Mouse (Mus musculus) limb, embryonic 14.5 days (tissue): ENCODE measurements around the gene Bcdin3d. TPM values are rescaled to one million over a fixed set of nuclear protein-coding genes. Genes with fewer than 3 reads are reported as not detected.

Source experiments
- ATAC-seq: fragments of 200-750 bp; cut with Nextera tagmentation; 2 replicates; pipeline ENCODE4 v1.8.0; 2017; ENCODE audit warnings: low read depth, moderate number of reproducible peaks, moderate TSS enrichment; ENCODE audit not compliant: low FRiP score
- DNase-seq: peaks from one replicate; pipeline ENCODE4 v3.0.0-alpha.2; 2015; ENCODE audit warnings: low spot score
- H3K27ac ChIP-seq: fragments of 300-500 bp; sonication (generic); replicated peaks from 2 replicates; pipeline ENCODE4 v1.5.1; 2014; ENCODE audit warnings: low read depth, mild to moderate bottlenecking, low read length, moderate library complexity, mixed read lengths
- H3K27me3 ChIP-seq: fragments of 300-500 bp; sonication (generic); 2 replicates; pipeline ENCODE4 v1.6.1; 2014; ENCODE audit warnings: low read length, mixed read lengths; ENCODE audit not compliant: control insufficient read depth, insufficient read depth
- H3K36me3 ChIP-seq: fragments of 300-500 bp; sonication (generic); 2 replicates; pipeline ENCODE4 v1.6.1; 2014; ENCODE audit warnings: mild to moderate bottlenecking, low read length, moderate library complexity, mixed read lengths; ENCODE audit not compliant: control insufficient read depth, insufficient read depth
- H3K4me1 ChIP-seq: fragments of 300-500 bp; sonication (generic); 2 replicates; pipeline ENCODE4 v1.6.1; 2014; ENCODE audit warnings: antibody characterized with exemption, low read length, mixed read lengths; ENCODE audit not compliant: control insufficient read depth, insufficient read depth
- H3K4me2 ChIP-seq: fragments of 300-500 bp; sonication (generic); replicated peaks from 2 replicates; pipeline ENCODE4 v1.6.1; 2014; ENCODE audit warnings: low read depth, mild to moderate bottlenecking, low read length, moderate library complexity; ENCODE audit not compliant: severe bottlenecking
- H3K4me3 ChIP-seq: fragments of 300-500 bp; sonication (generic); replicated peaks from 2 replicates; pipeline ENCODE4 v1.5.1; 2014; ENCODE audit warnings: low read length
- H3K9ac ChIP-seq: fragments of 300-500 bp; sonication (generic); 2 replicates; pipeline ENCODE4 v1.6.1; 2014; ENCODE audit warnings: mild to moderate bottlenecking, low read depth, low read length, moderate library complexity; ENCODE audit not compliant: severe bottlenecking
- H3K9me3 ChIP-seq: fragments of 300-500 bp; sonication (generic); 2 replicates; pipeline ENCODE4 v1.6.1; 2016; ENCODE audit warnings: low read length; ENCODE audit not compliant: control insufficient read depth
- POLR2A ChIP-seq: fragments of 200-500 bp; IDR thresholded peaks from 2 replicates; pipeline ENCODE4 v1.8.0; 2012; ENCODE audit warnings: inconsistent platforms, mild to moderate bottlenecking, moderate library complexity, borderline replicate concordance; ENCODE audit not compliant: insufficient read depth, insufficient read length; ENCODE audit errors: extremely low read depth
- WGBS: fragments of 180-500 bp; shearing (Covaris S2); extraction: QIAGEN DNeasy Blood & Tissue Kit; methylation state at CpG from one replicate; pipeline ENCODE4 v1.1.7; 2014; 5-methylcytosine and 5-hydroxymethylcytosine counted together
- polyA plus RNA-seq, 2 experiments: library from polyadenylated mRNA; depleted of rRNA in 1 of 2; stranded (reverse) in 1 of 2; unstranded in 1 of 2; fragments of >200 nt; fragmentation: Nextera tagmentation in 1 of 2; extraction: Ambion mirVana in 1 of 2; gene quantifications; 2 replicates each; pipeline versions ENCODE4 v1.2.1 to v1.2.3; 2012 to 2014

Bcdin3d gene
- polyA plus RNA-seq, 2 experiments, result 9.2 to 13.6 TPM

GRCm38 (mm10) chr15:99431504-99431903 lies 43.0 kb downstream of the Bcdin3d start:
- Histone ChIP-seq H3K9ac (no peak overlapping the region), H3K36me3 (peaks cover 80% of the 10 kb centered on the region), H3K4me3 (no peak overlapping the region), H3K9me3 (no peaks in the 10 kb centered on the region), H3K27me3 (no peaks in the 10 kb centered on the region), H3K4me1 (peaks cover 20% of the 10 kb centered on the region), H3K27ac (0 out of 2 replicates have a peak overlapping the region, but pooled peaks have one; percentile 35), H3K4me2 (no peak overlapping the region)
- DNase-seq (peak; percentile 12), ATAC-seq (peak; percentile 56; the same call in 1 of the 2 replicates)
- TF ChIP-seq POLR2A, result no peak
- WGBS, result 74% methylated on average over 7 of the region's 7 CpGs

GRCm38 (mm10) chr15:99431063-99431462 lies 43.5 kb downstream of the Bcdin3d start:
- ATAC-seq, result 0 out of 2 replicates have a peak, but pooled peaks have one; percentile 5
- Histone ChIP-seq H3K36me3 (peaks cover 81% of the 10 kb centered on the region), H3K4me1 (0 out of 2 replicates have a peak, but pooled peaks cover 15% of the 10 kb centered on the region), H3K27ac (no peak overlapping the region; the same call in 1 of the 2 replicates), H3K4me3 (no peak overlapping the region), H3K27me3 (no peaks in the 10 kb centered on the region), H3K9me3 (no peaks in the 10 kb centered on the region), H3K4me2 (no peak overlapping the region), H3K9ac (no peak overlapping the region)
- 77% methylated on average over 10 of the region's 10 CpGs for WGBS
- TF ChIP-seq POLR2A, result no peak
- no peak for DNase-seq

GRCm38 (mm10) chr15:99430394-99430793 lies 44.1 kb downstream of the Bcdin3d start:
- no peak for ATAC-seq
- WGBS, result 76% methylated on average over 8 of the region's 8 CpGs
- Histone ChIP-seq H3K36me3 (peaks cover 84% of the 10 kb centered on the region), H3K27ac (no peak overlapping the region), H3K27me3 (no peaks in the 10 kb centered on the region), H3K9ac (no peak overlapping the region), H3K9me3 (no peaks in the 10 kb centered on the region), H3K4me3 (no peak overlapping the region), H3K4me2 (no peak overlapping the region), H3K4me1 (0 out of 2 replicates have a peak, but pooled peaks cover 11% of the 10 kb centered on the region)
- DNase-seq, result no peak
- no peak for TF ChIP-seq POLR2A

- no peak overlapping the region for H3K9ac ChIP-seq
- 93% methylated on average over 9 of the region's 9 CpGs for WGBS
These were observed 50.6 kb downstream of the Bcdin3d start for GRCm38 (mm10) chr15:99423884-99424283.

GRCm38 (mm10) chr15:99423131-99423530 lies 51.4 kb downstream of the Bcdin3d start:
- H3K27ac ChIP-seq, result no peak overlapping the region
- H3K36me3 ChIP-seq, result peaks cover 64% of the 10 kb centered on the region
- no peaks in the 10 kb centered on the region for H3K27me3 ChIP-seq
- H3K9ac ChIP-seq, result no peak overlapping the region
- peaks cover 22% of the 10 kb centered on the region for H3K4me1 ChIP-seq
- no peak overlapping the region for H3K4me2 ChIP-seq
- DNase-seq (no peak), ATAC-seq (no peak)
- no peak for TF ChIP-seq POLR2A
- WGBS, result 98% methylated on average over 10 of the region's 10 CpGs
- no peaks in the 10 kb centered on the region for H3K9me3 ChIP-seq
- no peak overlapping the region for H3K4me3 ChIP-seq

More at GRCm38 (mm10) chr15:99423884-99424283, 50.6 kb downstream of the Bcdin3d start:
- Histone ChIP-seq H3K4me2 (no peak overlapping the region), H3K4me3 (no peak overlapping the region), H3K27ac (no peak overlapping the region), H3K36me3 (peaks cover 71% of the 10 kb centered on the region), H3K9me3 (no peaks in the 10 kb centered on the region), H3K27me3 (no peaks in the 10 kb centered on the region), H3K4me1 (peaks cover 22% of the 10 kb centered on the region)
- TF ChIP-seq POLR2A, result no peak
- ATAC-seq (no peak), DNase-seq (no peak)
